Mouse (Mus musculus) right cerebral cortex, postnatal 25 days (tissue): ENCODE measurements around the gene Asphd1.

ENCODE experiments used
- DNase-seq: peaks from one replicate; pipeline ENCODE4 v3.0.0; 2022

Gene Asphd1

DNA sequence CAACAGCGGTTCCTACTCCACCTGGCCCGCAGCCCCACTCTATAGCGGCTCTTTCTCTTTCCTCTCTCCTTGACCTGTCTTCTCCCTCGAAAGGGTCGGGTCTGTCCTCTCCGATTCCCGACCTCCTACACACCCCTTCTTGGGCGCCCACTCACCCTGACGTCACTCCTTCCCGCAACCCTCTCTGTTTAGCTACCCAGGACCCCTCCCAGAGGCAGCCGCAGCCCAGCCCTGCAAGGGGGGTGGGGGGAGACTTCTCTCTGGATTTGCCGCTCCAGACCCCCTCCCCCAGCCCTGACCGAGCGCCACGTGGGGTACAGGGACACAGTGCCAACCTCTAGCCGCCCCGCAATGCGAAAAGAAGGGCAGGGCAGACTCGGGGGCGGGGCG, at the start of gene Asphd1:
Gene Asphd1 (minus strand): TSS at position 180 of the 390 bp plus-strand sequence.
- peak; percentile 76 for DNase-seq

DNA sequence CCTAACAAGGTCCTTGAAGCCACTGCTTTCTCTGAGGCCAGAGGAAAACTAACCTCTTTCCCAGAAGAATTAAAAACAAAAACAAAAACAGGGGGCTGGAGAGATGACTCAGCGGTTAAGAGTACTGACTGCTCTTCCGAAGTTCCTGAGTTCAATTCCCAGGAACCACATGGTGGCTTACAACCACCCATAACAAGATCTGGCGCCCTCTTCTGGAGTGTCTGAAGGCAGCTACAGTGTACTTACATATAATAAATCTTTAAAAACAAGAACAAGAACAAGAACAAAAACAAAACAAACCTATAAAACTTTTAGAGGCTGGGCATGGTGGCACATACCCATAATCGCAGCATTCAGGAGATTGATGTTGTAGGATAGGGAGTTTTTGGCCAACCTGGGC, 47.1 kb upstream of the Asphd1 start:
- DNase-seq: no peak

DNA sequence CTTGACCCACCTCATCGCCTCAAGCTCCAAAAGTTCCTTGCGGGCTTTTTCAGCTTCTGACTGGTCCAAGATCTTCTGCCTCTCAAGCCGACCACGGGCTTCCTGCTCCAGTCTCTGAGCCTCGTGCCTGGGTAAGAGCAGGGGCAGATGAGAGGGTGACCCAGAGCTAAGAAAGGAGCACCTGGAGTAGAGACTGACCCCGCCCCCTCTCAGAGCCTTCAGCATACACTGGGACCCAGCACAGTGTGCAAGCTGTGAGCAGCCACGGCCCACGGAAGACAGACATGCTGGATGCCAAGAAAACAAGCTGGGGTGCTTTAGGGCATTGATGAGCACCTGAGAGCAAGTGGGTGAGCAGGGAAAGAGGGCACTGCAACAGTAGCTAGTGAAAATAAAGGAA, 39.4 kb upstream of the Asphd1 start:
- DNase-seq: no peak

DNA sequence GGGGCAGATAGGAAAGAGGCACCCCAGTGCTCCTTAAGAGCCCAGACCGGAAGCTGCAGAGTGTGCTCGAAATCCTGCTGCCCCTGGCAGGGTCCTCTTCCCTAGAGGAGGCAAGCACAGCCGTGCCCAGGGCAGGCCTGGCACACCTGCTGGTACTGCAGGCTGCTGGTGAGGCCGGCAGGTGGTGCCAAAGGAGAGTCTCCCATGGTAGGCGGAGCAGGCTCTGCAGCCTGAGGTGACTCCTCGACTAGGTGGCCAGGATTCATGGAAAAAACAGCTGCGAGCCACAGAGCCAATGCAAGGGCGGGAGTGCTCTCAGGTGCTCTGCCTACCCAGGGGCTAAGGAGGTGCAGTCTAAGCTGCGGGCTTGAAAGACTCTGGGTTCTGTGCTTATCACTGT, 36.9 kb upstream of the Asphd1 start:
- peak; percentile 63 for DNase-seq

DNA sequence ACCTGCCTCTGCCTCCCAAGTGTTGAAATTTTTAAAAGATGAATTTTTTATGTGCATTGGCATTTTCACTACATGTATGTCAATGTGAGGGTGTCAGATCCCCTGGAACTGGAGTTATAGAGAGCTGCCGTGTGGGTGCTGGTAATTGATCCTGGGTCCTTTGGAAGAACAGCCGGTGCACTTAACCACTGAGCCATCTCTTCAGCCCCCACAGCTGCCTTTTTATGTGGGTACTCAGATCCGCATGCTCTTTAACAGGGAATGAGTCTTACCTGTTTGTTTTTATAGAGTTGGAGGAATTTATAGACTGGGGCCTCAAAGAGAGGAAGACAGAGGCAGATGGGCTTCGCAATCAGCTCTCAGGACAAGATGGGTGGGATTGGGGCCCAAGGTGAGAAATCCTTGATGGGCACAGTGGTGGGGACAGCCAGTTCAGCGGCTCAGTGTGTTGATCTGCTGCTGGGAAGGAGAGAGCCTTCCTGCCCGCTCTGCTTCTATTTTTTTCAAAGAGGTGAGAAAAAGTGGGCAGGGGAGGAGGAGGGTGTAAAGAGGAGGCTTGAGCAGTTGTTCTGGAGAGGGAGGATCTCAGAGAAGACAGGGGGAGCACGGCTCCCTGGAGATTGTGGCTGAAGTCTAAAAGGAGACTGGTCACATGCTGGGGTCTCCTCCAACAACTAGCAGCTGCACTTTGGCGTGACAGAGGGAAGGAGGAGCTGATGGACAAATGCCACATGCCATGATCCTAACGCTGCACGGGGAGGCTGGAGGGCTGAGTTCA, 35.5 kb upstream of the Asphd1 start:
- DNase-seq: peak; percentile 38

DNA sequence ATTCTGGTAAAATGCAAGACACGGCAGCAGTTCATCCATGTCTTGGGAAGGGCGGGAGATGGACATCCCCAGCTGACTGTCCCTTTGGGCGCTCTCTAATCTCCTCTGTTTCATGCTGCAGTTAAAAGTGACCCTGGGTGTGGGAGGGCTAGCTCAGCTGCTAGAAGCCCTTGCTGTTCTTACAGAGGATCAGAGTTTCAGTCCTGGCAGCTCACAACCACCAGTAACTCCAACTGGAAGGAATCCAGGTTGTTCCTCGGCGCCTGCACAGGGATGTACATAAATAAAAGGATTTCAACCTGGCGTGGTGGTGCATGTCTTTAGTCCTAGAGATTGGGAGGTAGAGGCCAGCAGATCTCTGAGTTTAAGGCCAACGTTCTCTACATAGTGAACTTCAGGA, 33.7 kb upstream of the Asphd1 start:
- no peak for DNase-seq

DNA sequence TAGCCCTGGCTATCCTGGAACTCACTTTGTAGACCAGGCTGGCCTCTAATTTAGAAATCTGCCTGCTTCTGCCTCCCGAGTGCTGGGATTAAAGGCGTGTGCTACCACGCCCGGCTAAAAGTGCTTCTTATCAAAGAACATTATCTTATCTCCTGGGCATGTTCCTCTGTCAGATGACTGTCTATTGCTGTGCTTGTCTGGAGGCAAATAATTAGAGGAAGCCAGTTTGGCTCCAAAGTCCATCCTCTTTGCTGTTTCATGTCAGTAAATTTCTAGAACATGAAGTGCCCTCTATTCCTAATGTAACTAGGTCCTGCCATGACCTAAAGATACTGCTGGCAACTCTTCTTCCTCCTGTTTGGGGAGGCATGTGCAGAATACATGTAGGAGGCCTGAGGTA, 32.7 kb upstream of the Asphd1 start:
- DNase-seq: no peak

DNA sequence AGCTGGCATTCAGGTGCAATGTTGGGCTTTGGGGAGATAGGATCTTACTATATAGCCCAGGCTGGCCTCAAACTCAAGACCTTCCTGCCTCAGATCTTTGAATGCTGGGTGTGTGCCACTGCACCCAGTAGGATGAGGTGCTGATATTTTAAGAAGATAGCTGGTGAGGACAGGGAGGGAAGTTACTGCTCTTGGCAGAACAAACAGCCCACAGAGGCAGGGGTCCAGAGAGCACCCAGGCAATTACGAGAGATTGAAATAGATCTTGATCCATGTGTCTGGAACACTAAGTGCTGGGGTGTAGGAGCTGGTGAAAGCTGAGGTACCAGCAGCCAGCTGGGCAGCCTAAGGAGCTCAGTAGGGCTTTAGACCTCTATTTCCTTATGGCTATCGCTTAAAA, 32.2 kb upstream of the Asphd1 start:
- DNase-seq: no peak

DNA sequence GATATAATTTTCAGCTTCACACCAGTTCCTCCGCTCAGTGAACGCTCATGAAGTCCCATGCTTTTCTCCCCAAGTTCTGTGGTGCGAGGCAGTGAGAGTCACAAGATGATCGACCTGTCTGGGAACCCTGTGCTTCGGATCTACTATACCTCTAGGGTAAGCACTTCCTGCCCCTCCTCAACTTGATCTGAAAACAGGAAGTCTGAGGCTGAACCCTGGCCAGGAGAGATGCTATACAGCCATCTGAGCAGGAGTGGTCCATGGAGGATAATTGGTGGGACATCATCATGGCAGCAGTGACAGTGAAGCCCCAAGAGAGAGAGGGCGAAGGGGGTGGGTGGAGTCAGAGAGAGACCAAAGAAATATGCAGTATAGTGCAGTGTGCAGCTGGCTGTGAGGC, 29.5 kb upstream of the Asphd1 start:
- no peak for DNase-seq

DNA sequence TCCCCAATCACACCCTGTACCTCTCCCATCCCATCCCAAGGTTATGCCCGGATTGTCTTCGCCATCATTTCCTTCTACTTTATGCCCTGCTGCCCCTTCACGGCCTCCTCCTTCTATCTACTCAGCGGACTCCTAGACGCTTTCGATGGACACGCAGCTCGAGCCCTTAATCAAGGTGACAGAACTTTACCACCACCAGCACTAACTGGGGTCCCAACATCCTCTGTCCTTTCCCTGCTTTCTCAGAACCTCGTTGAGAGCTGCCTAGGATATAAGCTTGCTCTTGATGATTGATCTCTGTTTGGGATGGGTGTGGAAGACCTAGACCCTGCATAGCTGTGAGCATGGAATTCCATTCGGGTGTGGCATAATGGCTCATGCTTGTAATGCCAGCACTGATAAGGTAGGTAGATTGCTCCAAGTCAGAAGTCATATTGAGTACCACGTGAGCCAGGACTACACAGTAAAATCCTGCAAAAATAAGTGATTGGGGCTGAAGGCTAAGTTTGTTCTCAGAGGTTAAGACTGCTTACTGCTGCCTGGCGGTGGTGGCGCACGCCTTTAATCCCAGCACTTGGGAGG, 27.6 kb upstream of the Asphd1 start:
- DNase-seq: no peak

DNA sequence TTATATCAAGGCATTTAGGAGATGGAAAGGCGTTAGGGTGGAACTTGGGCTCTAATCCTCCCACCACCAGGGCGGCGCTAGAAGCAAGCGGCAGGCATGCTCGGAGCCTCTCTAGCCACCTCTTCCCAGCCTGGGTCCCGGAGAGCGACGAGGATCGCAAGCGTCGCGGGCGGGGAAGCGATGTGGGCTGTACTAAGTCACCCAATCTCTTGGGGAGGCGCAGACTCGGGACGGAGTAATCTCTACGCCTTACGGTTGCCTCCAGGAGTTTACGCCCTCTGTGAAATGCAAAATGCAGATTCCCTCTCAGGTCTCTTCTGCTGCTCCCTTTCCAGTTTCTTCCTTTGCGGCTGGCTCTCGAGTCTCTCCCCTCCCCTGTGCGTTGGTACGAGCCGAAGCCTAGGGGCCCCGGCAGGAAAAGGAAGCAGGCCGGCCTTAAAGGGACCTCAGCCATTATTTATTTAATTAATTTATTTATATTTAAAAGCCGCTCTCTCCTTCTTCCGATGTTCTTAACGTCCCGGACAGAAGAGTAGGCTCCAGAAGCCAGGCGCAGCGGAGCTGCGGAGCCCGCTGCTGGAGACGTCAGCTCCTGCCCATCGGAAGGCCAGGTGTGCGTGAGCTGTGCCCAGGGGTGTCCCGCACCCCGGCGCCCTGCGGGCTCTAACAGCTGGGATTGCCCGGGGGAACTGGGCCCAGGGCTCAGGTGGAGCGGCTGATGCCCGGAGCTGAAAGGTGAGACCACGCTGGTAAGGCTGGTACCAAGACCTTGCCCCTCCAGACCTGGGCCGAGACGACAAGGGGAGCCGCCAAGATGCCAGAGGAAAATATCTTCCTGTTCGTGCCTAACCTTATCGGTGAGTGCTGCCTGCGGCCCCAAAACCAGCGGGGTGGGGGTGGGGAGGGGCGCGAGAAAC, 26.8 kb upstream of the Asphd1 start, which contains the start of gene Cdiptos:
Gene Cdiptos (minus strand): TSS at position 149 of the 917 bp plus-strand sequence.
- peak; percentile 94 for DNase-seq

DNA sequence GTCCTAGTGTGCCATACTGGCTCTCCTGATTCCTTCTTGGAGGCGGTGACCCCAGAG, 26.3 kb upstream of the Asphd1 start, which contains the start of gene Cdipt:
Gene Cdipt (plus strand): TSS at position 22 of the 57 bp plus-strand sequence.
- no peak for DNase-seq

DNA sequence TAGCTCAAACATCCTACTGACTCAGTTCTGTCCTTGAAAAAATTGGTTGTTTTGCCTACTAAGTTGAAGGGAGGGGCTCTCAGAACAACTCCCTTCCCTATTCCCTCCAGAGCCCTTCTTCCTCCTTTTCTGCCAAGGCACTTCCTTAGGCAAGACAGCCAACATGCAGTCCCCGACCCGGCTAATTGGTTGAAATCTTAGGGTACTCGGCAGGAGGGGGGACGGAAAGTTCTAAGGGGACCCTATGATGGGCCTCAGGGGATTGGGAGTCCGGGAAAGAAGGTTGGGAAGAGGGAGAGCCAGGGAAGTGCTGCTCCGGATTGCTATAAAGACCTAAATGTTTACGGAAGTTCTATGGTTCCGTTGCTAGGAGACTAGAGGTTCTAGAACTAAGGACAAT, 26.1 kb upstream of the Asphd1 start:
- no peak for DNase-seq

DNA sequence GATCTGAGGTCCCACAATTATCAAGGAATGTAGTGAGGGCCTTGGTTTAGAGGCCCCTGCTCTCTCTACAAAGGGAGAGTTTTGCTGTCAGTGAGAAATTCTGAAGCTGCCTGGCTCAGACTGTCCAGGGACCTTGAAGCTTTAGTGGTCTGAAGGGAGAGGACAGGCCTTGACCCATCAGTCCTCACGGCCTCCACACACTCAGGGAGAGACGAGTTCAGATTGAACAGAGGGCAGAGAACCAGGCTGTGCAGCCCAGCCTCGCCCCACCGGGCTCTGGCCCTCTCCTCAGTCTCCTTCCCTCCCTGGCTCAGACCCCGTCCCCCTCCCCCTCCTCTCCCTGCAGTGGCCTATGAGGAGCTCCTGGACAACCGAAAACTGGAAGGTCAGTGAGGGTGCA, 18.0 kb upstream of the Asphd1 start:
- no peak for DNase-seq

DNA sequence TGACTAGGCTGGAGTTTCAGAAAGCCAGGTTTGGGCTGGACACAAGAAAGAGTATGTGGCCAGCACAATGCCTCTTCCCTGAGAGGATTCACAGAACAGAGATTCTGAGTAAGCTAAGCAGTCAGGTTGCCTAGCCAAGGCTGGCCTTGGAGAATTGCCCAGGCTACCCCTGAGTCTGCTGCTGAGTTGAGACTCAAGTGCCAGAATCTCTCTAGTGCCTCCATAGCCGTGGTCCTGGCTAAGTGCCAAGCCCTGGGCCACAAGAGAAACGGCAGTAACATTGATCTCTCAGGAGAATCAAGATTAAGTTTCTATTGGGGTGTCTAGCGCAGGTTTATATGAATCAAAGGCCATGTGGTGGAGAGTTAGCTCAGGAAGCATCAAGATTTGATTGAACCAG, 16.2 kb upstream of the Asphd1 start:
- DNase-seq: no peak

DNA sequence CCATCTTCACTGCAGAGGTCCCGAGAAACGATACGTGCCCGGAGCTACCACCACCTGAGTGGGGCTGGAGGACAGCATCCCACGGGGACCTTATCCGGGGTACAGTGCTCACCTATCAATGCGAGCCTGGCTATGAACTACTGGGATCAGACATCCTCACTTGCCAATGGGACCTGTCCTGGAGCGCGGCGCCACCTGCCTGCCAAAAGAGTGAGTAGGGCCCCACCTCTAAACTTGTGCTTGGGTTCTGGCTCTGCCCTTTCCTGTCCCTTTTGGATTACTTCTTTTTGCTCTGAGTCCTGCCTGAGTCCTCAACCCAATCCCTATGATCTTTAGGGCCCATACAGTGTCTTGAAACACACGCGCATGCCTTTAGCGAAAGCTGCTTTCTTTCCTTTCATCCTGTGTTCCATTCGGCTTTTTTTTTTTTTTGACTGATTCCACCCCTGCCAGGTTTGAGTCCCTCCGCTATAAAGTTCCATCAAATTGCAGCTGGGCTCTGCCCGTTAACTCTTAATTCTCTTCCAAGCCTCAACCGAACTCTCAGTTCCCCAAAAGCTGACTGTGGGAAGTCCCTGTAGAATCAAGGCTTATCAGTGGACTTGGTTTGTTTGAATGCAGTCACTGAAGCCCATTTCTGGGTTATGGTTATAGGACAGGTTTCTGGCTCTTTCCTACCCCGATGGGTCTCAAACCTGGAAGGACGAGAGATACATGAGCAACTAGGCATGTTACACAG, 14.3 kb upstream of the Asphd1 start:
- no peak for DNase-seq

DNA sequence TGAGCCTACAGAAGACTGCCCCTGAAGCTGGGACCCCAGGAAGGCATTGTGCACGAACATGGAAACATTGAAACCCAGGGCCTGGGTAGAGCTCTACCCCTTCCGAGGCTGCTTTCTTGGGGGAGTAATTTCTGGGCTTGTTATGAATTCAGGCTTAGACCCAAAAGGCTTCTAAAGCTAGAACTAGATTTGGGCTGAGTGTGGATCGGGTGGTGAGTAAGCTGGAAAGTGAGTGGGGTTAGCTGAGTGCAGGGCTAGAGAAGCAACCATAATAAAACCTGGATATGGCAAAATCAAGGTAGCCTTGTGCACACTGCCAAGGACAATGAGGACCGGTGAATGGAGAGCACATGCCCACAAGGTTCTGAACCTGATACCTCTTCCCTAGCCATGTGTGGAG, 12.6 kb upstream of the Asphd1 start:
- no peak for DNase-seq

DNA sequence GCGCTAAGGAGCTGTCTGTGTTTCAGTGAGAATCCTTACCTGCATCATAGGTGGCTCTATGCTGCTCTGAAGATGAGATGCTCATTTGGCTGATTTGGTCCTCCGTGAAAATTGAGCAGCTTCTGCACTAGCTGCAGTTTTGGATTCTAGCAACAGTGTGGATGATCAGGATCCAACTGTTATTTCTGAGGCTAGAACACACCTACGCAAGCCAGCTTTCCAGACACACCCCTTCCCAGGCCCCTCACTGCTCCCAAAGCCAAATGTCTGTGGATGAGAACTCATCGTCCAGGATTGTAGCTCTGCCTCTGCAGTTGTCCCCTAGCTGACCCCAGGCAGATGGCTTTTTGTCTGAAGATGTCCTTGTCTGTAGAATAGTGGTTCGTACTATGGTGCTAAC, 11.7 kb upstream of the Asphd1 start:
- DNase-seq: no peak

DNA sequence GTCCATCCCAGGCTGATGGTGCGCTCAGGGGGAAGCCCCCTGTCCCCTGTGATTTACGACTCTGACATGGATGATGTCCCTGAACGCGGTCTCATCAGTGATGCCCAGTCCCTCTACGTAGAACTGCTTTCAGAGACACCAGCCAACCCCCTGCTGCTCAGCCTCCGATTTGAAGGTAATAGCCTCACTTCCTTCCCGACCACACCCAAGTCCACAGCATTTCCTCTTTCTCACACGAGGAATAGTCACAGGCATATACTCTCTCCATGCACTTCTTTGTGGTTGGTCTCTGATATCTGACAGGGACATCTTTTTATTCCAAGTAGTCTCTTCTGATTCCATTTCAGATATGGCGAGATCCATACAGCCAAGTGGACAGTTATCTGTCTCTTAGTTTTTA, 10.4 kb upstream of the Asphd1 start:
- no peak for DNase-seq

DNA sequence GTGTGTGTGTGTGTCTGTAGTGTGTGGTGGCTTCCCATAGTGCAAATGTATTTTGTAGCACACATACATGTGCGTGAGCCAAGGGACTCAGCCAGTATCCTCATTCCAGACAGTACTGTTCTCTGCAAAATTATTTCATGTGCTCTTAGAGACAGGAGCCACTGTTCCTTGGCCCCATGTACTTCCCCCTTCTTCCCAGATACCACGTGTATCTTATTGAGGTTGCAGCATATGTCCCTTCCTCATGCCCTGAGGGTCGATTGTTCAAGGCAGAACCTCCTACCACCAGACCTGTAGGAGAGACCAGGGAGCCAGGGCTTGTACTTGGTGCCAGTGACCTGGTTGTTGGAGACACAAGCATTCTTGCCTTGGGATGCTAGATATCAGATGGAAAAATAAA, 5.7 kb upstream of the Asphd1 start:
- no peak for DNase-seq

DNA sequence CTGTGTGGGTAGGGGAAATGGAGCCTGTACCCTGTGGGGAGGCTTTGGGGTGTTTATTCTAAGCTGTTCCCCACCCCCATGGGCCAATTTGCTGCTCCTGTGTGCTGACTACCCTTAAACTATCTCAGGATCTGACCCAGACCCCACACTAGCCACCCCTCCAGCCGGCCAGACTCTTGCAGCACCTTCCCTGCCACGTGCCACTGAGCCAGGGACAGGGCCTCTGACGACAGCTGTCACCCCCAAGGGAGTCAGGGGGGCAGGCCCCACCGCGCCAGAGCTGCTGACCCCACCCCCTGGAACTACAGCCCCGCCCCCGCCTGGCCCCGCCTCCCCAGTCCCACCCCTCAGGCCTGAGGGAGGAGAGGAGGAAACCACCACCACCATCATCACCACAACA, 3.3 kb upstream of the Asphd1 start:
- no peak for DNase-seq

DNA sequence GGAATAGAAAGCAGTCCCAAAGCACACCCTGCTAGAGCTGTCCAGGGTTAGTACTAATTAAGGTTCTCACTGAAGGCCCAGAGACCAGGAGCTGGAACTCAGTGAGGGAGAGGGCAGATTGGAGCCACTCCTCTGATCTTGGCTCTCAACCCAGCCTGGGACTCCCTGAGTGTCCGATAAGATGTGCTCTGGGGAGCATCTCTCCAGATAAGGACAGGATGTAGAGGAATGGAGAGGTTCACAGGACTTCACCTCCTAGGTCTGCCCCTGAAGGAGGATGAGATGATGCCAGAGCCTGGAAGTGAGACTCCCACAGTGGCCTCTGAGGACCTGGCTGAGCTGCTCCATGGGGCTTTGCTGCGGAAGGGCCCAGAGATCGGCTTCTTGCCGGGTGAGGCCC, 2.4 kb upstream of the Asphd1 start:
- DNase-seq: peak; percentile 23
